9 mouse cellular contexts compared by ENCODE assay signal in genomic region chr10:91179834-91180233, GRCm38 (mm10). TPM values are rescaled to one million over a fixed set of nuclear protein-coding genes. Genes with fewer than 3 reads are reported as not detected.
DNase-seq lines count a peak whose midpoint lies in the region; ATAC-seq and TF ChIP-seq lines count a peak whose summit lies in the region.
"Had no signal": no experiment of that assay in that cellular context is flagged by ENCODE, and none has a peak within 500 bp of the region (broad histone marks: within the 10 kb centered on the region; RNA-seq: fewer than 3 reads in every experiment).

No protein-coding gene starts in this region.

- no peak for DNase-seq in lung, embryonic 14.5 days
- DNase-seq in lung, adult 18-20 months = no peak
- no peak for DNase-seq in left cerebral cortex, postnatal 10 days (ENCODE audit: extremely low spot score in 1 of 2, low spot score in 2 of 2)
- DNase-seq in layer of hippocampus, postnatal 14 days (ENCODE audit: low spot score in 2 of 2) = no peak
- no peak for DNase-seq in right cerebral cortex, postnatal 25 days
- DNase-seq: lung, adult 2 months had no signal

- H3K4me2 ChIP-seq in lung, embryonic 14.5 days = peak overlapping the region; percentile 67
- H3K4me2 ChIP-seq in embryonic facial prominence, embryonic 15.5 days (replicated peaks) = peak overlapping the region; percentile 51; the same call in 1 of the 2 replicates
- 0 out of 2 replicates have a peak overlapping the region, but pooled peaks have one; percentile 67 for H3K4me2 ChIP-seq in intestine, postnatal 0 days (replicated peaks; ENCODE audit: low read depth)
- peak overlapping the region; percentile 42; the same call in 1 of the 2 replicates for H3K4me2 ChIP-seq in neural tube, embryonic 14.5 days (ENCODE audit: low read depth, low read length)

- H3K9ac ChIP-seq in lung, embryonic 14.5 days = peak overlapping the region; percentile 57
- no peak overlapping the region for H3K9ac ChIP-seq in embryonic facial prominence, embryonic 15.5 days
- H3K9ac ChIP-seq in intestine, postnatal 0 days (ENCODE audit: low read depth, low read length) = no peak overlapping the region
- no peak overlapping the region for H3K9ac ChIP-seq in neural tube, embryonic 14.5 days (replicated peaks; ENCODE audit: low read depth, low read length)

- ATAC-seq in lung, embryonic 14.5 days (ENCODE audit: insufficient read depth) = no peak
- ATAC-seq in embryonic facial prominence, embryonic 15.5 days (ENCODE audit: insufficient number of reproducible peaks, low FRiP score, low TSS enrichment, low read depth) = no peak
- no peak for ATAC-seq in intestine, postnatal 0 days
- ATAC-seq in neural tube, embryonic 14.5 days (ENCODE audit: low read depth) = no peak

- no peaks in the 10 kb centered on the region for H3K36me3 ChIP-seq in lung, embryonic 14.5 days (ENCODE audit: insufficient read depth)
- H3K36me3 ChIP-seq in embryonic facial prominence, embryonic 15.5 days = no peaks in the 10 kb centered on the region
- no peaks in the 10 kb centered on the region for H3K36me3 ChIP-seq in intestine, postnatal 0 days (ENCODE audit: control insufficient read depth, insufficient read depth)
- no peaks in the 10 kb centered on the region for H3K36me3 ChIP-seq in neural tube, embryonic 14.5 days (ENCODE audit: control insufficient read depth, insufficient read depth, low read length)

- H3K4me1 ChIP-seq in lung, embryonic 14.5 days (ENCODE audit: insufficient read depth) = no peaks in the 10 kb centered on the region
- H3K4me1 ChIP-seq in embryonic facial prominence, embryonic 15.5 days = peaks cover 26% of the 10 kb centered on the region
- H3K4me1 ChIP-seq in intestine, postnatal 0 days (replicated peaks; ENCODE audit: control insufficient read depth, insufficient read depth, low read length) = no peaks in the 10 kb centered on the region; the same call in 1 of the 2 replicates
- peaks cover 10% of the 10 kb centered on the region; the same call in 1 of the 2 replicates for H3K4me1 ChIP-seq in neural tube, embryonic 14.5 days (ENCODE audit: control insufficient read depth, insufficient read depth, low read length)

- 49% methylated on average over 2 of the region's 2 CpGs for WGBS in lung, embryonic 14.5 days
- 50% methylated on average over 2 of the region's 2 CpGs for WGBS in embryonic facial prominence, embryonic 15.5 days
- WGBS in intestine, postnatal 0 days = 50% methylated on average over 2 of the region's 2 CpGs
- WGBS in neural tube, embryonic 14.5 days = 87% methylated on average over 2 of the region's 2 CpGs

- intact Hi-C loops in left cerebral cortex, postnatal 10 days (cut with DNase I) = loop anchor here (5.0 kb wide), 1 partner anchor 57 kb away; no protein-coding TSS in a partner anchor

- peak overlapping the region; percentile 100 for H3K27ac ChIP-seq in lung, embryonic 14.5 days (ENCODE audit: low read depth)
- H3K27ac ChIP-seq in embryonic facial prominence, embryonic 15.5 days (replicated peaks) = peak overlapping the region; percentile 100
- H3K27ac ChIP-seq in intestine, postnatal 0 days (ENCODE audit: low read depth, low read length) = 0 out of 2 replicates have a peak overlapping the region, but pooled peaks have one; percentile 21
- H3K27ac ChIP-seq in neural tube, embryonic 14.5 days (ENCODE audit: low read depth, low read length) = 0 out of 2 replicates have a peak overlapping the region, but pooled peaks have one; percentile 23

- H3K9me3 ChIP-seq in lung, embryonic 14.5 days (ENCODE audit: low read depth, low read length) = no peaks in the 10 kb centered on the region
- H3K9me3 ChIP-seq in embryonic facial prominence, embryonic 15.5 days (replicated peaks) = no peaks in the 10 kb centered on the region
- H3K9me3 ChIP-seq in intestine, postnatal 0 days (ENCODE audit: control insufficient read depth) = no peaks in the 10 kb centered on the region
- no peaks in the 10 kb centered on the region for H3K9me3 ChIP-seq in neural tube, embryonic 14.5 days (ENCODE audit: control insufficient read depth, low read length)

- TF ChIP-seq CTCF in lung, embryonic 14.5 days (IDR thresholded peaks at IDR 0.05; ENCODE audit: low read depth) = no peak
- no peak for TF ChIP-seq CTCF in intestine, postnatal 0 days (IDR thresholded peaks at IDR 0.05; ENCODE audit: low read depth)

- no peaks in the 10 kb centered on the region for H3K27me3 ChIP-seq in lung, embryonic 14.5 days (ENCODE audit: insufficient read depth, low read length)
- H3K27me3 ChIP-seq in embryonic facial prominence, embryonic 15.5 days = no peaks in the 10 kb centered on the region
- no peaks in the 10 kb centered on the region for H3K27me3 ChIP-seq in intestine, postnatal 0 days (replicated peaks; ENCODE audit: control insufficient read depth, insufficient read depth, low read length)
- no peaks in the 10 kb centered on the region for H3K27me3 ChIP-seq in neural tube, embryonic 14.5 days (ENCODE audit: control insufficient read depth, insufficient read depth, low read length)

- peak overlapping the region; percentile 46 for H3K4me3 ChIP-seq in lung, embryonic 14.5 days (ENCODE audit: low read depth, low read length)
- peak overlapping the region; percentile 62; the same call in 1 of the 2 replicates for H3K4me3 ChIP-seq in embryonic facial prominence, embryonic 15.5 days (replicated peaks)
- no peak overlapping the region for H3K4me3 ChIP-seq in intestine, postnatal 0 days (ENCODE audit: low read depth, low read length)
- H3K4me3 ChIP-seq in neural tube, embryonic 14.5 days (ENCODE audit: low read depth, low read length) = no peak overlapping the region

RNA-seq across cellular contexts. Expression of gene Tmpo, which starts 1.3 kb away (rescaled TPM):
- 317 and 337 TPM in 2 replicates for polyA plus RNA-seq in lung, embryonic 14.5 days (2014; fragmentation: Nextera tagmentation; extraction: Ambion mirVana)
- polyA plus RNA-seq in embryonic facial prominence, embryonic 15.5 days (2015; fragmentation: Nextera tagmentation; extraction: Ambion mirVana) = 198 and 203 TPM in 2 replicates
- 57.7 and 59.7 TPM in 2 replicates for polyA plus RNA-seq in intestine, postnatal 0 days (2015; fragmentation: Nextera tagmentation; extraction: Ambion mirVana)
- 96.1 and 117 TPM in 2 replicates for polyA plus RNA-seq in neural tube, embryonic 14.5 days (2014; fragmentation: Nextera tagmentation; extraction: Ambion mirVana)
- 10 to 100 TPM; 36.6 to 38.2 TPM for total RNA-seq in left cerebral cortex, postnatal 10 days (2021)
- 10 to 100 TPM; 29.6 to 38.5 TPM for total RNA-seq in layer of hippocampus, postnatal 14 days (2021)

RNA-seq across cellular contexts. Expression of gene Slc25a3, which starts 56.0 kb away (rescaled TPM):
- 470 and 474 TPM in 2 replicates for polyA plus RNA-seq in lung, embryonic 14.5 days (2014; fragmentation: Nextera tagmentation; extraction: Ambion mirVana)
- 417 and 423 TPM in 2 replicates for polyA plus RNA-seq in embryonic facial prominence, embryonic 15.5 days (2015; fragmentation: Nextera tagmentation; extraction: Ambion mirVana)
- polyA plus RNA-seq in intestine, postnatal 0 days (2015; fragmentation: Nextera tagmentation; extraction: Ambion mirVana) = 1,127 and 1,178 TPM in 2 replicates
- 653 and 701 TPM in 2 replicates for polyA plus RNA-seq in neural tube, embryonic 14.5 days (2014; fragmentation: Nextera tagmentation; extraction: Ambion mirVana)
- total RNA-seq in left cerebral cortex, postnatal 10 days (2021) = 100 to 1,000 TPM; 550 to 584 TPM
- total RNA-seq in layer of hippocampus, postnatal 14 days (2021) = 100 to 1,000 TPM; 567 to 579 TPM

Comparison
In these comparisons a context has a peak if more than half of its experiments do, and no peak if none do; other contexts are left out.
1. H3K27ac ChIP-seq: peak in every context shown above with its lines; median percentile 100 in lung, embryonic 14.5 days; 100 in embryonic facial prominence, embryonic 15.5 days; 23 in neural tube, embryonic 14.5 days; 21 in intestine, postnatal 0 days.
2. H3K4me3 ChIP-seq: peak in lung, embryonic 14.5 days (single experiment) and embryonic facial prominence, embryonic 15.5 days (single experiment); none in intestine, postnatal 0 days (single experiment) and neural tube, embryonic 14.5 days (single experiment).
3. Peak in every context shown above with its lines, with median percentiles within 50 percentile points of each other: H3K4me2 ChIP-seq.